Mouse (Mus musculus) spleen, adult 2 months (tissue): Measurements from ENCODE around the gene Gm20379.

Source experiments
- CTCF ChIP-seq: fragments of 200-500 bp; IDR thresholded peaks from 2 replicates; pipeline ENCODE4 v1.5.1; 2011; ENCODE audit warnings: mild to moderate bottlenecking, inconsistent platforms; ENCODE audit not compliant: insufficient read depth, insufficient read length, insufficient replicate concordance; ENCODE audit errors: extremely low read depth
- POLR2A ChIP-seq: fragments of 200-500 bp; IDR thresholded peaks from 2 replicates; pipeline ENCODE4 v1.6.1; 2011; ENCODE audit warnings: low read depth, low read length, inconsistent platforms

DNA sequence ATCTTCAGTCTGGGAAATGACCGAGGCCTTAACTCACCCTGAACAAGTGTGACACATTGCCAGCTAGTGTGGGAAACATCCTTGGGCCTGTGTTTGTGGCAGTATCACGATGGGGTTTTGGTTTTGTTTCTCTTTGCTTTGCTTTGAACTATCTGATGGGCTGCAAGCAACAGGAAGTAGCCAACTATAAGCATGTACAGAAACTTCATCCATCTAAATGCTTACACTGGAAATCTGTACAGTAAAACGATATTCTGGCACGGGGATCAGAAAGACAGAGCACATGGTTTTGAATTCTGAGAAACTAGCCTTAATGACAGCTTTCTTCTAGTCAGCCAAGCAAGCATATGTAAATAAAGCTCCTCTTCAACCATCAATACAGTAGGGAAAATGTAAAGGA is 48.2 kb downstream of the Gm20379 start:
- no peak for TF ChIP-seq CTCF
- TF ChIP-seq POLR2A: no peak
